ENCODE assay signal across 9 mouse cellular contexts in the genomic region with DNA sequence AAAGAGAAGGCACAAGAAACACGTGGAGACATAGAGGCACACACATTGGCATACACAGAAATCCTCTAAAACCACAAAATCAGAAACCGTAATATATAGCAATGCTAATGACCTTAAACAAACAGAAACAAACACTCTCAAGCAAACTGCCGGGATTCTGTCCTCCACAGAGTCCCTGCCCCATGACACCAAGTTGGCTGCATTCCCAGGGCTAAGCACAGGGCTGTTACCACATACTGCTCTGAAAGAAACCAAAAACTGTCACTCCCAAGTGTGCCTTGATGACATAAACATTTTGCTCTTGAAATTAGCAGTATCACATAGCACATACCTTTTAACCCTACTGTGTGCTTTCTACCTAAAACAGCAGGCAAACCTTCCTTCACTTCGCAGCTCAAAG.
A peak's percentile ranks its signal among the peaks of the same experiment; 100 is the strongest.
DNase-seq lines count a peak whose midpoint lies in the region; ATAC-seq lines count a peak whose summit lies in the region.
"Had no signal": no experiment of that assay in that cellular context is flagged by ENCODE, and none has a peak within 500 bp of the region (broad histone marks: within the 10 kb centered on the region; RNA-seq: fewer than 3 reads in every experiment).

No protein-coding gene starts in this region.

- DNase-seq in heart, adult 18-20 months, result peak; percentile 25 to 51
- peak; percentile 90 for DNase-seq in adrenal gland, adult 2 months
- peak; percentile 44 to 65 for DNase-seq in heart, postnatal 14 days
- DNase-seq in left cerebral cortex, postnatal 14 days (ENCODE audit: low spot score in 2 of 2), result no peak
- DNase-seq in layer of hippocampus, adult 9-11 months, result no peak
- no peak for DNase-seq in frontal cortex, postnatal 10 days (ENCODE audit: low spot score in 2 of 2)

- no peaks in the 10 kb centered on the region for H3K27me3 ChIP-seq in heart, embryonic 12.5 days (replicated peaks)
- no peaks in the 10 kb centered on the region for H3K27me3 ChIP-seq in lung, embryonic 15.5 days
- H3K27me3 ChIP-seq: limb, embryonic 12.5 days had no signal

- no peak overlapping the region for H3K27ac ChIP-seq in heart, embryonic 12.5 days (ENCODE audit: poor library complexity, severe bottlenecking)
- peak overlapping the region; percentile 45; the same call in 1 of the 2 replicates for H3K27ac ChIP-seq in lung, embryonic 15.5 days
- H3K27ac ChIP-seq: limb, embryonic 12.5 days had no signal

- H3K36me3 ChIP-seq in heart, embryonic 12.5 days, result no peaks in the 10 kb centered on the region
- H3K36me3 ChIP-seq in lung, embryonic 15.5 days, result no peaks in the 10 kb centered on the region
- H3K36me3 ChIP-seq: limb, embryonic 12.5 days had no signal

- peaks cover 10% of the 10 kb centered on the region for H3K4me1 ChIP-seq in heart, embryonic 12.5 days (replicated peaks)
- peaks cover 3% of the 10 kb centered on the region; the same call in 1 of the 2 replicates for H3K4me1 ChIP-seq in lung, embryonic 15.5 days

- H3K4me3 ChIP-seq in heart, embryonic 12.5 days, result no peak overlapping the region
- H3K4me3 ChIP-seq in lung, embryonic 15.5 days, result no peak overlapping the region
- H3K4me3 ChIP-seq: limb, embryonic 12.5 days had no signal

- no peak overlapping the region for H3K4me2 ChIP-seq in heart, embryonic 12.5 days
- no peak overlapping the region for H3K4me2 ChIP-seq in lung, embryonic 15.5 days
- H3K4me2 ChIP-seq: limb, embryonic 12.5 days had no signal

- intact Hi-C loops in heart, postnatal 14 days (cut with DNase I), result no loop called here
- intact Hi-C loops in left cerebral cortex, postnatal 14 days (cut with DNase I), result no loop called here

- H3K9me3 ChIP-seq in heart, embryonic 12.5 days (replicated peaks), result no peaks in the 10 kb centered on the region
- no peaks in the 10 kb centered on the region for H3K9me3 ChIP-seq in lung, embryonic 15.5 days
- H3K9me3 ChIP-seq: limb, embryonic 12.5 days had no signal

- 57% methylated on average over 4 of the region's 4 CpGs for WGBS in heart, embryonic 12.5 days
- 36% methylated on average over 4 of the region's 4 CpGs for WGBS in lung, embryonic 15.5 days

- no peak for ATAC-seq in heart, embryonic 12.5 days (ENCODE audit: insufficient number of reproducible peaks, low FRiP score)
- peak; percentile 92 for ATAC-seq in lung, embryonic 15.5 days (ENCODE audit: borderline replicate concordance, extremely low read depth, low FRiP score, low TSS enrichment)

- no peak overlapping the region for H3K9ac ChIP-seq in heart, embryonic 12.5 days
- H3K9ac ChIP-seq in lung, embryonic 15.5 days, result no peak overlapping the region
- H3K9ac ChIP-seq: limb, embryonic 12.5 days had no signal

Comparison
In these comparisons a context has a peak if more than half of its experiments do, and no peak if none do; other contexts are left out.
1. DNase-seq: peak in heart, adult 18-20 months (2 of 2), adrenal gland, adult 2 months (single experiment) and heart, postnatal 14 days (2 of 2); none in left cerebral cortex, postnatal 14 days (0 of 2), layer of hippocampus, adult 9-11 months (single experiment) and frontal cortex, postnatal 10 days (0 of 2).